Mouse (Mus musculus) lung, embryonic 14.5 days (tissue): ENCODE measurements around the gene Tia1. TPM values are rescaled to one million over a fixed set of nuclear protein-coding genes. Genes with fewer than 3 reads are reported as not detected.

Source experiments
- ATAC-seq: fragments of 200-750 bp; cut with Nextera tagmentation; 2 replicates; pipeline ENCODE4 v1.8.0; 2017; ENCODE audit warnings: mild to moderate bottlenecking, moderate TSS enrichment, moderate library complexity; ENCODE audit not compliant: insufficient read depth
- DNase-seq: peaks from one replicate; pipeline ENCODE4 v3.0.0-alpha.2; 2015
- H3K27ac ChIP-seq: fragments of 300-500 bp; sonication (generic); 2 replicates; pipeline ENCODE4 v1.5.1; 2014; ENCODE audit warnings: low read depth, mild to moderate bottlenecking, moderate library complexity
- H3K27me3 ChIP-seq: fragments of 300-500 bp; sonication (generic); 2 replicates; pipeline ENCODE4 v1.6.1; 2014; ENCODE audit warnings: low read length, control low read depth; ENCODE audit not compliant: insufficient read depth
- H3K36me3 ChIP-seq: fragments of 300-500 bp; sonication (generic); 2 replicates; pipeline ENCODE4 v1.6.1; 2014; ENCODE audit warnings: control low read depth; ENCODE audit not compliant: insufficient read depth
- H3K4me1 ChIP-seq: fragments of 300-500 bp; sonication (generic); 2 replicates; pipeline ENCODE4 v1.6.1; 2014; ENCODE audit warnings: antibody characterized with exemption, control low read depth; ENCODE audit not compliant: insufficient read depth
- H3K4me2 ChIP-seq: fragments of 300-500 bp; sonication (generic); 2 replicates; pipeline ENCODE4 v1.6.1; 2014; ENCODE audit warnings: mild to moderate bottlenecking
- H3K4me3 ChIP-seq: fragments of 300-500 bp; sonication (generic); 2 replicates; pipeline ENCODE4 v1.5.1; 2014; ENCODE audit warnings: low read depth, low read length
- H3K9ac ChIP-seq: fragments of 300-500 bp; sonication (generic); 2 replicates; pipeline ENCODE4 v1.6.1; 2014
- H3K9me3 ChIP-seq: fragments of 300-500 bp; sonication (generic); 2 replicates; pipeline ENCODE4 v1.6.1; 2016; ENCODE audit warnings: low read depth, low read length, control low read depth
- CTCF ChIP-seq: IDR thresholded peaks from 2 replicates; pipeline ENCODE4 v1.5.1; 2016; ENCODE audit warnings: antibody characterized with exemption, low read depth
- WGBS: fragments of 180-500 bp; shearing (Covaris S2); extraction: QIAGEN DNeasy Blood & Tissue Kit; methylation state at CpG from one replicate; pipeline ENCODE4 v1.1.7; 2014; 5-methylcytosine and 5-hydroxymethylcytosine counted together
- polyA plus RNA-seq: library from polyadenylated mRNA; unstranded; fragments of >200 nt; fragmentation: Nextera tagmentation; extraction: Ambion mirVana; gene quantifications from 2 replicates; pipeline ENCODE4 v1.2.1, GENCODE M21; 2014

Gene Tia1
- polyA plus RNA-seq, 1 experiment from 2014 or later = 219 TPM

DNA sequence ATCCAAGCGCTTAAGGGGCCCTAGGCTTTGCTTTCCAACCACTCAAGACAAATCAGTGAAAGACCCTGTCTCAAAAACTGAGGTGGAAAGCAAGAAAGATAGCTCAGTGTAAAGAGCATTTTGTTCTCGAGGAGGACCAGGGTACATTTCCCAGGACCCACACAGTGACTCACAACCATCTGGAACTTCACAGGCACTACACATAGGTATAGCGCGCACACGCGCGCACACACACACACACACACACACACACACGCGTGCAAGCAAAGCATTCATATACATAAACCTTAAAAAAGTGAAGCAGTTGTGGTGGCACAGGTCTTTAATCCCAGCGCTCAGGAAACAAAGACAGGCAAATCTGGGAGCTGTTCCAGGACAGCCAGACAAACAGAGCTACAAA, 37.6 kb downstream of the Tia1 start:
- Histone ChIP-seq H3K27ac (no peak overlapping the region), H3K4me2 (no peak overlapping the region), H3K9me3 (no peaks in the 10 kb centered on the region), H3K27me3 (no peaks in the 10 kb centered on the region), H3K4me1 (0 out of 2 replicates have a peak, but pooled peaks cover 2% of the 10 kb centered on the region), H3K4me3 (no peak overlapping the region), H3K36me3 (peaks cover 41% of the 10 kb centered on the region), H3K9ac (no peak overlapping the region)
- no peak for TF ChIP-seq CTCF
- ATAC-seq = no peak
- 96% methylated on average over 10 of the region's 10 CpGs for WGBS
- DNase-seq = no peak

DNA sequence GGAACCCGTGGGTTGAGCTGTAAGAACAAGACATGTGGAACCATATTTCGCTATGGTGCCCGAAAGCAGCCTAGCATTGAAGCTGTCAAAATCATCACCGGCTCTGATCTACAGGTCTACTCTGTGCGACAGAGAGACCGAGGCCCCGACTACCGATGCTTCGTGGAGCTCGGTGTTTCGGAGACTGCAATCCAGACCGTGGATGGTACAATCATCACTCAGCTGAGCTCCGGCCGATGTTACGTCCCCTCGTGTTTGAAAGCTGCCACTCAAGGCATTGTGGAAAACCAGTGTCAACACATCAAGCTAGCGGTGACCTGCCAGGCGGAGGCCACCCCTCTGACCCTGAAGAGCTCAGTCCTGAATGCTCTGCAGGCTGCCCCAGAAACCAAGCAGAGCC, 41.5 kb downstream of the Tia1 start:
- DNase-seq (no peak), ATAC-seq (no peak)
- Histone ChIP-seq H3K4me3 (no peak overlapping the region), H3K4me2 (no peak overlapping the region), H3K4me1 (no peaks in the 10 kb centered on the region), H3K27me3 (no peaks in the 10 kb centered on the region), H3K9me3 (no peaks in the 10 kb centered on the region), H3K27ac (no peak overlapping the region), H3K9ac (no peak overlapping the region), H3K36me3 (peaks cover 61% of the 10 kb centered on the region)
- TF ChIP-seq CTCF = no peak
- 94% methylated on average over 18 of the region's 18 CpGs for WGBS

DNA sequence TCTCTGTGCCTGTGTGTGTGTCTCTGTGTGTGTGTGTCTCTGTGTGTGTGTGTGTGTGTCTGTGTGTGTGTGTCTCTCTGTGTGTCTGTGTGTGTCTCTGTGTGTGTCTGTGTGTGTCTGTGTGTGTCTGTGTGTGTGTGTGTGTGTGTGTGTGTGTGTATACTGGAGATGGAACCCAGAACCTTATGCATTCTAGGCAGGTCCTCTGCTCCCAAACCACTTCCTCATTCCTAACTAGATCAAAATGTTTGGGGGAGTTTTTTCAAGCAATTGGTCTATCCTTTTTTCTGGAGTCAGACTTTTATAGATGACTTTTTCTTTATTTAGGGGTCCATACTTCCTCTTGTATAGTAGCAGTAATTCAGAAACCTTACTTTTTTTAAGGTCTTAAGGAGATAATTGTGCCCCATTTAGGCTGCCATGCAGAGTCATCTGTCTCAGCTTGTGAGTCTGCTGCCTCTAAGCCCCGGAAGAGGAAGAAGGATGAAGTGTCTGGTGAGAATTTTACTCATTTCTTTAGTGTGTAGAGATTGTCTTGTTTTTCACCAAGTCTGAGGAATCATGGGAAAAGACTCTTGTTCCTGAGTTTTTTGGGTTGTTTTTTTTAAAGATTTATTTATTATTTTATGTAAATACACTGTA, 43.0 kb downstream of the Tia1 start:
- no peaks in the 10 kb centered on the region for H3K4me1 ChIP-seq
- no peak for TF ChIP-seq CTCF
- no peak overlapping the region for H3K9ac ChIP-seq
- H3K27ac ChIP-seq = no peak overlapping the region
- peaks cover 63% of the 10 kb centered on the region for H3K36me3 ChIP-seq
- H3K4me2 ChIP-seq = no peak overlapping the region
- 68% methylated on average over 1 of the region's 1 CpGs for WGBS
- no peak overlapping the region for H3K4me3 ChIP-seq
- no peaks in the 10 kb centered on the region for H3K9me3 ChIP-seq
- no peak for DNase-seq
- no peak for ATAC-seq
- H3K27me3 ChIP-seq = no peaks in the 10 kb centered on the region

DNA sequence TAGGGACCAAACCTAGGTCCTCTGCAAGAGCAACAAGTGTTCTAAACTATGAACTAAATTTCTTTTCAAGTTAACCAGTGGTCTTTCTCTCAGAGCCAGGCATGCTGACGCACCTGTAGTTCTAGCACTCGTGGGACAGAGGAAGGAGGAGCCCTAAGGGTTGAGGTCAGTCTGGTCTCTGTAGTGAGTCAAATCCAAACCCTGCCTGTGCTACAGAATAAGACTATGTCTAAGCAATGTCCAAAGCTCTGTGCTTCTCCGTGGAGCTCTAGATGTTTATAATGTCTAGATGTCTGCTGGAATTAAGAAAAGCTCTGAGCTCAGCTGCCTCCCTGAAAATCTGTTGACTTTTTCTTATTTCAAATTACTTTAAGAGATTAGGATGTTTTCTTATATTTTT, 52.7 kb downstream of the Tia1 start:
- Histone ChIP-seq H3K9ac (no peak overlapping the region), H3K27ac (no peak overlapping the region), H3K4me3 (no peak overlapping the region), H3K9me3 (no peaks in the 10 kb centered on the region), H3K4me2 (no peak overlapping the region), H3K27me3 (no peaks in the 10 kb centered on the region), H3K4me1 (no peaks in the 10 kb centered on the region), H3K36me3 (peaks cover 48% of the 10 kb centered on the region)
- WGBS = 82% methylated on average over 3 of the region's 3 CpGs
- no peak for ATAC-seq
- no peak for TF ChIP-seq CTCF
- DNase-seq = no peak

DNA sequence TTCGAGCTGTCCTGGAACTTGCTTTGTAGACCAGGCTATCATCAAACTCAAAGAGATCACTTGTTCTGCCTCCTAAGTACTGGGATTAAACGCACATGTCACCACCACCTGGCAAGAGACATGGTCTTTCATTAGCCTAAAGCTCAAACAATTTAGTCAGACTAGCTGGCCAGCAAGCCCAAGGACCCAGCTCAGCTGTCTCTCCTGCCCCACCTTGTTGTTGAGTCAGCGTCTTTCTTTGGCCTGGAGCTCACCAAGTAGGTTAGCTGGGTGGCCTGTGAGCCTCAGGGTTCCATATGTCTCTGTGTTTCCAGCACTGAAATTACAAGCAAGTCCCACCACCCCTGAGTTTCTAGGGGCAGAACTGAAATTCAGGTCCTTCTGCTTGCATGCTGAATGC, 59.1 kb downstream of the Tia1 start:
- TF ChIP-seq CTCF = no peak
- no peak for DNase-seq
- H3K27me3 ChIP-seq = no peaks in the 10 kb centered on the region

DNA sequence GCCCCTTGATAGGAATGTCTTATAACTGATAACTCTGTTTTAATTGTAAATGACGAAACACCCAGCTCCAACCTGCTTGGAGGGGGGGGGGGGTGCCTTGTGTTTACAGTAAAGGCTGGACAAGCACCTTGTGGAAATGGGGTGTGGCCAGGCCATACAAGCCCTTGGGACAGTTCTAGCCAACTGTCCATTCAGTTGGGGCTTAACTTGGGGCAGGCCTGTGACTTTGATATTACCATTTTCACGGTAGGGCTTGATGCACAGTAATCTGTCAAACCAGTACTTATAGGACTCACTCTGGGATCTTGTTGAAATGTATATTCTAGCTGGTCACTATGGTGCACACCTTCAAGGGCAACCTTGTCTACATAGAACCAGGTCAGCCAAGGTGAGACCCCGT, 67.3 kb downstream of the Tia1 start:
- H3K27ac ChIP-seq = peak overlapping the region; percentile 92
- peak overlapping the region; percentile 90 for H3K4me2 ChIP-seq
- no peaks in the 10 kb centered on the region for H3K9me3 ChIP-seq
- H3K9ac ChIP-seq = peak overlapping the region; percentile 66
- H3K36me3 ChIP-seq = peaks cover 22% of the 10 kb centered on the region; the same call in 1 of the 2 replicates
- DNase-seq = no peak
- ATAC-seq = no peak
- peak overlapping the region; percentile 42 for H3K4me3 ChIP-seq
- no peaks in the 10 kb centered on the region for H3K27me3 ChIP-seq
- 76% methylated on average over 3 of the region's 3 CpGs for WGBS
- H3K4me1 ChIP-seq = peaks cover 10% of the 10 kb centered on the region; the same call in 1 of the 2 replicates
- no peak for TF ChIP-seq CTCF

More for the DNA sequence above, 59.1 kb downstream of the Tia1 start:
- no peaks in the 10 kb centered on the region for H3K9me3 ChIP-seq
- H3K9ac ChIP-seq = no peak overlapping the region
- no peaks in the 10 kb centered on the region for H3K4me1 ChIP-seq
- WGBS = 88% methylated on average over 3 of the region's 3 CpGs
- H3K4me2 ChIP-seq = no peak overlapping the region
- H3K4me3 ChIP-seq = no peak overlapping the region
- ATAC-seq = no peak
- no peak overlapping the region for H3K27ac ChIP-seq
- peaks cover 33% of the 10 kb centered on the region; the same call in 1 of the 2 replicates for H3K36me3 ChIP-seq

DNA sequence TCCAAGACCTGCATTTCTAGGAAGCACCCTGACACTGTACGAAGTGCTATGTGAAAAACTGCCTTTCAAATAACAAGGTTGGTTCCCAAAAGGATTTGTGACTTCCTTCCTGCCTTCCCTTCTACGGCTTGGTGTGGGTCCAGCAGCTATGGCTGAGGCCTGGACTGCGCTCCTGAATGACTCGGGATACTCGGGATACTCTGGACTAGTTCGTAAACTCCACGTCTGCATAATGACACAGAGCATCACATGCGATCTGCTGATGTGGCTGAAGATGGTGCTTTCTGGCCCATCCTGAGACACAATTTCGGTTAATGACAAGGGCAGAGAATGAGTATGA, 67.7 kb downstream of the Tia1 start:
- no peaks in the 10 kb centered on the region for H3K9me3 ChIP-seq
- DNase-seq (no peak), ATAC-seq (peak; percentile 55)

More for the DNA sequence above, 67.7 kb downstream of the Tia1 start:
- peaks cover 10% of the 10 kb centered on the region; the same call in 1 of the 2 replicates for H3K4me1 ChIP-seq
- no peak for TF ChIP-seq CTCF
- H3K36me3 ChIP-seq = peaks cover 20% of the 10 kb centered on the region; the same call in 1 of the 2 replicates
- peak overlapping the region; percentile 92 for H3K27ac ChIP-seq
- peak overlapping the region; percentile 42 for H3K4me3 ChIP-seq
- H3K27me3 ChIP-seq = no peaks in the 10 kb centered on the region
- peak overlapping the region; percentile 90 for H3K4me2 ChIP-seq
- WGBS = 11% methylated on average over 9 of the region's 9 CpGs
- peak overlapping the region; percentile 66 for H3K9ac ChIP-seq
